Mouse (Mus musculus) gastrocnemius, postnatal 4 days (tissue): ENCODE data around the gene Spo11. TPM values are rescaled to one million over a fixed set of nuclear protein-coding genes. Genes with fewer than 3 reads are reported as not detected.
A peak's percentile ranks its signal among the peaks of the same experiment; 100 is the strongest.

ENCODE experiments used
- DNase-seq, 2 experiments: peaks; one replicate each; pipeline ENCODE4 v3.0.0; 2021 to 2022; ENCODE audit warnings: low spot score in 2 of 2, mixed read lengths in 2 of 2
- total RNA-seq, 2 experiments: library from RNA; stranded (reverse); gene quantifications; 2 replicates each; pipeline ENCODE4 v1.2.3; 2021

The Spo11 gene
- total RNA-seq, 2 experiments from 2014 or later: not detected

- DNase-seq: no peak
Observed at GRCm38 (mm10) chr2:172958579-172958978, 18.9 kb upstream of the Spo11 start.

- DNase-seq: no peak
Observed at GRCm38 (mm10) chr2:172959006-172959768, 18.3 kb upstream of the Spo11 start.

- DNase-seq: no peak
Observed at GRCm38 (mm10) chr2:172960350-172960749, 17.1 kb upstream of the Spo11 start.

GRCm38 (mm10) chr2:172961211-172961610 is 16.3 kb upstream of the Spo11 start:
- DNase-seq: no peak

- no peak for DNase-seq
Observed at GRCm38 (mm10) chr2:172965249-172965648, 12.3 kb upstream of the Spo11 start.

- no peak for DNase-seq
Observed at GRCm38 (mm10) chr2:172966480-172966879, 11.0 kb upstream of the Spo11 start.

- no peak for DNase-seq
Observed at GRCm38 (mm10) chr2:172971865-172972264, 5.6 kb upstream of the Spo11 start.

- peak in 1 of 2 experiments; percentile 39 for DNase-seq
Observed at GRCm38 (mm10) chr2:172973806-172974565, 3.5 kb upstream of the Spo11 start.

- DNase-seq: no peak
Observed at GRCm38 (mm10) chr2:172974701-172975100, 2.8 kb upstream of the Spo11 start.

- DNase-seq: no peak
Observed at GRCm38 (mm10) chr2:172975159-172975558, 2.3 kb upstream of the Spo11 start.

- no peak for DNase-seq
Observed at GRCm38 (mm10) chr2:172976661-172977238, 750 bp upstream of the Spo11 start.

- DNase-seq: no peak
Observed at GRCm38 (mm10) chr2:172978131-172978633, 682 bp downstream of the Spo11 start.

GRCm38 (mm10) chr2:172979666-172980345 is 2.3 kb downstream of the Spo11 start:
- DNase-seq: no peak

GRCm38 (mm10) chr2:172982776-172983561 is 5.5 kb downstream of the Spo11 start:
- DNase-seq: no peak

- no peak for DNase-seq
Observed at GRCm38 (mm10) chr2:172990161-172990560, 12.7 kb downstream of the Spo11 start.

GRCm38 (mm10) chr2:172996207-172996606 is 18.7 kb downstream of the Spo11 start:
- peak; percentile 56 to 73 for DNase-seq

GRCm38 (mm10) chr2:172997748-172998147 is 20.2 kb downstream of the Spo11 start:
- DNase-seq: no peak

GRCm38 (mm10) chr2:172998478-172998877 is 21.0 kb downstream of the Spo11 start:
- DNase-seq: no peak

GRCm38 (mm10) chr2:172999630-173000284 is 22.3 kb downstream of the Spo11 start, which contains the start of gene Rae1:
Gene Rae1 (plus strand): TSS chr2:173000117.
- DNase-seq: peak; percentile 99

GRCm38 (mm10) chr2:173000285-173000652 is 22.8 kb downstream of the Spo11 start:
- DNase-seq: peak; percentile 59 to 72
